Mouse (Mus musculus) gastrocnemius, adult 2 months (tissue): ENCODE measurements around the gene Tead3. TPM values are rescaled to one million over a fixed set of nuclear protein-coding genes. Genes with fewer than 3 reads are reported as not detected.
"Not testable (repeated sequence)": the region's sequence is repeated elsewhere in the genome, so short reads cannot be mapped to it uniquely, and the experiment has no call there.

Experiments used
- DNase-seq: peaks from one replicate; pipeline ENCODE4 v3.0.0; 2022
- H3K27ac ChIP-seq: fragments of 200-600 bp; 2 replicates; pipeline ENCODE4 v1.8.1; 2022; ENCODE audit warnings: mild to moderate bottlenecking
- H3K4me3 ChIP-seq: fragments of 200-600 bp; 2 replicates; pipeline ENCODE4 v1.8.1; 2022; ENCODE audit warnings: mild to moderate bottlenecking, moderate library complexity
- CTCF ChIP-seq: fragments of 200-600 bp; IDR thresholded peaks from 2 replicates; pipeline ENCODE4 v1.8.1; 2022; ENCODE audit warnings: antibody characterized with exemption, mild to moderate bottlenecking, moderate library complexity
- intact Hi-C: fragments of 180-260 bp; cut with DNase I; formaldehyde crosslinking; loops from one replicate; pipeline ENCODE4 v1.15.1; 2025
- total RNA-seq, 2 experiments: library from RNA; stranded (reverse); gene quantifications; 2 replicates each; pipeline ENCODE4 v1.2.3; 2021

The Tead3 gene
- total RNA-seq, 2 experiments from 2014 or later: 6.9 to 7.4 TPM

DNA sequence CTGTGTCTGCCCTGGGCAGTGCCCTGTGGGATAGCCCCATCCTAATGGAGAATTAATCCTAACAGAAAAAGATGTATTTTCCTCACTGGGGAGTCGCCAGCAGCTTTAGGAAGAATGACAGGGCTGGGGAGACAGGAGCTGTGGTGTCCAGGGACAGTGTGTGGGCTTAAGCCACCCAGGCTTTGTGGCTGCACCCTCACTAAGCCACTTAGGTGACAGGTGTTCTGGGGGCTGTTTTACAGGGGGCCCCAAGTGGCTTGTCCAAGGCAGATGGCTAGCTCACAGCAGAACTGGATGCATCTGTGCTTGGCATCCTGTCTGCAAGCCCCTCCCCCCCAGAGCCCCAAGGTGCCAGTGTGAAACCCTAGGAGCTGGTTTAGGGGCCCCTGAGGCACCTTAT, 21.3 kb upstream of the Tead3 start:
- no peak for TF ChIP-seq CTCF
- intact Hi-C loops: no loop called here
- H3K4me3 ChIP-seq: no peak overlapping the region

DNA sequence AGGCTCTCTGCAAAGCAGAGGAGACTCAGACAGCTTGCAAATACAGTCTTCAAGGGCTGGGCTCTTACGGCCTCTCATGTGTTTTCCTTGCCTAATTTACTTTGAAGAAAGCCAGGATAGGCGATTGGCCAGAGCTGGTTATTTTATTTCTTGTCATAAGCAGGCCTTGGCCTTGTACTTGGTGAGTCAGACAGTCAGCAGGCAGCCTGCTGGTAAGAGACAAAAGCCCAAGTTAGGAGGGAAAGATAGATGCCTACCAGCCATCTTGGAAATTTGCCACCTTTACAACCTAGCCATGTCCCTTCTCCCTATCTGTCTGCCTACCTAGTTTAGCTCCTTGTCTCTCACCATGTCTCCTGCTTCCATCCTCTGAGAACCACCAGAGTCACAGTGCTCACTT, 20.7 kb upstream of the Tead3 start:
- no peak for DNase-seq
- intact Hi-C loops: no loop called here
- Histone ChIP-seq H3K4me3 (no peak overlapping the region), H3K27ac (no peak overlapping the region)
- TF ChIP-seq CTCF: no peak

More for the DNA sequence above, 21.3 kb upstream of the Tead3 start:
- no peak for DNase-seq
- H3K27ac ChIP-seq: no peak overlapping the region

DNA sequence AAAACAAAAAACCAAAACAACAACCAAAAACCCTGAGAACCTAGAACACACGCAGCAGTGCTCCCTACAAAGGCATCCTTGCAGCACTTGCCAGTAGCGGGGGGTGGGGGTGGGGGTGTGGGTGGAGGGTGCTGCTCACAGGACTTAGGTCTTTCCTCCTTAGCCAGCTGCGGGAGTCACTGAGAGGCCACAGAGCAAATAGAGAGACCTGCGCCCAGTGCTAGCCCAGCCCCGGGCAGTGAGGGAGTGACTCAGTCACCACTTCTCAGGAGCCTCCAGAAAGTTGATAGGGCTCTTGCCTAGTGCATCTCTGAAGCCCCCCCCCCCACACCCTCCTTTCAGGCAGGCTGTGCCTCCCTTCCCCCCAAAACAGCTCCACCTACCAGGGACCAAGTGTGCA, 18.4 kb upstream of the Tead3 start:
- intact Hi-C loops: loop anchor here (2.0 kb wide), 2 partner anchors 142 to 162 kb away; partner anchors contain the start of gene Def6
- no peak for DNase-seq
- Histone ChIP-seq H3K27ac (no peak overlapping the region), H3K4me3 (no peak overlapping the region)
- no peak for TF ChIP-seq CTCF

DNA sequence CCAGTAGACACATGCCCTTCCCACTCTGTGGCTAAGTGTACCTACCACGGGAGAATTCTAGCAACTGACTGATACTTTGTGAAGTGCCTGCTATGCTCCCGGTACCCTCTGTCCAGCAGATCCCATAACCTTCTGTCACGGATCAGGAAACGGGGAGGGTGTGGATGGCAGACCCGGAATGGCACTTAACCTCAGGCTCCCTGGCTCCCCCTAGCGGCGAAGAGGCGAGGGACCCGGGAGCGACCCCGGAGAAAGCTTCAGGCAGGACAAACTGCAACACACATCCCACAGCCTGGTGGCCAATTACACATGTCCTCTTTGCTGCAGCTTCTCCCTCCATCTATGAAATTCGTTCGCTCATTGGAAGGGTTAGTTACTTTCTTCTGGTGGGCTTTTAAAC, 17.8 kb upstream of the Tead3 start:
- intact Hi-C loops: loop anchor here (2.0 kb wide), 2 partner anchors 142 to 162 kb away; partner anchors contain the start of gene Def6
- TF ChIP-seq CTCF: peak; percentile 99
- Histone ChIP-seq H3K4me3 (peak overlapping the region; percentile 11; the same call in 1 of the 2 replicates), H3K27ac (peak overlapping the region; percentile 35; the same call in 1 of the 2 replicates)
- DNase-seq: peak; percentile 89

DNA sequence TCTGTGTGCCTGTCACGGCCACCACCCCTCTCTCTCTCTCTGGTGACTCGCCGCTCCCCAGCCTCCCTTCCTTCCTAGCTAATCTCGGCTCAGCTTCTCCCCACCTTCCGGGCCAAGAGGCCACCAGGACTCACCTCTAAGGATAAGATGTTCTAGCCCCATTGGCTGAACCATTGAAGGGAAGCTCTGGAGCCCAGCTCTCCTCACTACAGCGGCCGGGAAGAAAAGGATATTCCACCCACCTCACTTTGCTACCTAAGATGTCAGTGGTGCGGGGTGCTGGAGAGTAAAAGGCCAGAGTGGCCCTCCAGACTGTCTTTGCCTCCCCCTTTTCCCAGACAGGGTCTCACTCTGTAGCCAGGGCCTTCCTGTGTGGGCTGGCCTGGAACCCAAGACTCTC, 14.5 kb upstream of the Tead3 start, which contains the start of gene Tulp1:
Tulp1 (minus strand) TSS at position 101 of the 400 bp plus-strand sequence.
- TF ChIP-seq CTCF: no peak
- H3K4me3 ChIP-seq: no peak within 1 kb of the TSS
- no peak for DNase-seq
- intact Hi-C loops: no loop called here
- no peak within 1 kb of the TSS for H3K27ac ChIP-seq

DNA sequence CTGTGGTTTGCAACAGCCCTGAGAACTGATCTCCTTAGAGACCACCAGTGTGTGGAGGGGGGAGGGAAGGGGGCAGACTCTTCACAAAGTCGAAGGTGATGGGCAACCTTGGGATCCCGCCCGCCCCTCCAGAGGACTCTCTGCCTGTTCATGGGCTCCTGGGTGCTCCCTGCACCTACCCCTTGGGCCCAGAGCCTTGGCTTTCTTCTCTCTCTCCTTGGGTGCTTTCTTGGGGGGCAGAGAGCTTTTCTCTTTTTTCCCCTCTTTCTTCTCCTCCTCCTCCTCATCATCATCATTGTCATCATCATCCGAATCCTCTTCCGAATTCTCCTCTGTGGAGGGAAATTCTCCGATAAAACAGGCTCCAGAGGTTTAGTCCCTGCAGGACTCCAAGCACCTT, 12.9 kb upstream of the Tead3 start:
- Histone ChIP-seq H3K4me3 (no peak overlapping the region), H3K27ac (no peak overlapping the region)
- no peak for DNase-seq
- no peak for TF ChIP-seq CTCF
- intact Hi-C loops: no loop called here

DNA sequence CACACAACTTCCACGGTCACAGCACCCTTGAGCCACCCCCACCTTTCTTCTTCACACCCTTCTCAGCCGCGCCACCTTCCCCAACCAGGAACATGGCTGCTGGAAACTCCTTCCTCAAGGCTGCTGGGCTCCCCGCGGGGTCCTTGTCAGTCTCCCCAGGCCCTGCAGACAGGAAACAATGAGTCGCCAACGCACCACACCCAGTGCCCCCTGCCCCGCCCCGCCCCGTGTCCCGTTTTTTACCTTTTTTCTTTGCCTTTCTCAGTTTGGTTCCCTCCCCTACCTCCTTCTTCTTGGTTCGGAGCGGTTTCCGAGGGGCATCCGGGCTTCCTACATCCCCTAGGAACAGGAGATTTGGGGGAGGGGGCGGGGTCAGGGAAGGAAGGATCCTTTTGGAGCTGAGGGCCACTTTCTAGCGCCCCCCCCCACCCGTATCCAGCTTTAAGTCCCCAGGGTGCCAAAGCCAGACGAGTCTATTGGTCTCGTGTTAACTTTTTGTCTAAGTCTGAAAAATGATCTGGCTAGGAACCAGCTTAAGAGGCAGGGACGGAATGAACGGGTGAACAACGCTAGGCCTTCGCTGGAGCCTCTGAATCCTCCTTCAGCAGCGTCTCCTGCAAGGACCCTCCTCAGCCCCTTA, 12.2 kb upstream of the Tead3 start:
- no peak overlapping the region for H3K27ac ChIP-seq
- no peak for TF ChIP-seq CTCF
- no peak for DNase-seq
- peak overlapping the region; percentile 9; the same call in 1 of the 2 replicates for H3K4me3 ChIP-seq
- intact Hi-C loops: no loop called here

DNA sequence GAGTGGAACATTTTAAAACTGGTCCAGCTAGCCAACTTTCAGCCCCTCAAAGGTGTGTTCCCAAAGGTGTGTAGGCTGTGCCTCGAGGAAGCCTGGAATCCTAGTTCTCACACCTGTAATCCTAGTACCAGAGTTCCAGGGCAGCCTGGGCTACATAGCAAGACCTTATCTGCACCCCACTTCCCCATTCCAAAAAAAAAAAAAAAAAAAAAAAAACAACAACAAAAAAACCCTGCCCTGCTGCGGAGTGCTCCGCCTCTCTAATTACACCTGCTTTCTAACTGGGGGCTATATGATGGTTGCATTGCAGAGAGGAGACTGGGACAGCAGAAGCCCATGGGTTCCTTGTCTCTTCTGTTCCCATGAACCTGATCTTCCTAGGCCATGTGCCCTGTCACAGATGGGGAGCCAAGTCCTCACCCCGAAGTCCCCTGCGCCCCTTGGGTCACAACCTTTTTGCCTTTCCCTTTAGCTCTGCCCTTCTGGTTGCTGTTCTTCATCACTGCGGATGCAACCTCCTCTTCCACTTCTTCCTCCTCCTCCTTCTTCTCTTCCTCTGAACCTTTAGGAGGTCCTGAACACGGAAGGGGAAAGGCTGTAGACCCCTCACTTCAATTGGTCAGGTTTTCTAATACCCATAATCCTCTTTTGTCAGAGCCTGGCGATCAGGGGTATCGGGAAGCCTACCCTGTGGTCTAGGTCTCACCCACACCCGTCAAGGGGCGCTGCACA, 11.5 kb upstream of the Tead3 start:
- DNase-seq: no peak
- TF ChIP-seq CTCF: no peak
- intact Hi-C loops: no loop called here
- no peak overlapping the region for H3K27ac ChIP-seq
- H3K4me3 ChIP-seq: no peak overlapping the region

DNA sequence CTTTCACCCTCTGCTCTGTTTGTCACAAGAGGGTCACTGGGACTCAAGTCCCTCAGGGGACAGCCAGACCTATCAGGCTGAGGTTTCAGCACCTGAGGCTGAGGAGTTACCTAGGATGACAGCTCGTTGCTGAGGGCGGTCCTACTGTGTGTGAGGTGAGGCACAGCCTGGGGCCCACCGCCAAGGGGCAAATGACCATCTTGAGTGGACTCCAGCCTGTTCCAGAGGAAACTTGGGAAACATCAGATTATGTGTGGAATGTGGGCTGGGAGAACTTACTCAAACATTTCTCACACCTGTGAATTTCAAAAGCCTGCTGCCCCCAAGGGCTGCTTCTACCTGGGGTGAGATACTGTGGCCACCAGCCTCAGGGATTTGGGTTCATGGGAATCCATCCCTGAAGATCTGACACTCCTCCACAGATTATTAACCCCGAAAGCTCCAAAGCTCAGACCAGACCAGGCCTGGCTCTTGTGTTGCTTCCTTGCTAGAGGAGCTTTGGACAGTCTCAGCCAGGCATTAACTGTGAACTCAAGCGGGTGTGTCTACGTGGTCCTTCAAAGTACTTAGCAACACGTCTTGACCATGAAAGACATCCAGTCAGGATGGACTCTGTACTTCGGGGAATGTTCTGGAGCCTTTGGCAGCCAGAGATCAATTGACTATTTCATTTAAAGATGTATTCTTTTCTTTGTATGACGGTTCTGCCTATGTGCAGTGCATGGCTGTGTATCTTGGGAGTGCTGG, 10.1 kb upstream of the Tead3 start:
- no peak for TF ChIP-seq CTCF
- Histone ChIP-seq H3K27ac (no peak overlapping the region), H3K4me3 (no peak overlapping the region)
- intact Hi-C loops: no loop called here
- no peak for DNase-seq

DNA sequence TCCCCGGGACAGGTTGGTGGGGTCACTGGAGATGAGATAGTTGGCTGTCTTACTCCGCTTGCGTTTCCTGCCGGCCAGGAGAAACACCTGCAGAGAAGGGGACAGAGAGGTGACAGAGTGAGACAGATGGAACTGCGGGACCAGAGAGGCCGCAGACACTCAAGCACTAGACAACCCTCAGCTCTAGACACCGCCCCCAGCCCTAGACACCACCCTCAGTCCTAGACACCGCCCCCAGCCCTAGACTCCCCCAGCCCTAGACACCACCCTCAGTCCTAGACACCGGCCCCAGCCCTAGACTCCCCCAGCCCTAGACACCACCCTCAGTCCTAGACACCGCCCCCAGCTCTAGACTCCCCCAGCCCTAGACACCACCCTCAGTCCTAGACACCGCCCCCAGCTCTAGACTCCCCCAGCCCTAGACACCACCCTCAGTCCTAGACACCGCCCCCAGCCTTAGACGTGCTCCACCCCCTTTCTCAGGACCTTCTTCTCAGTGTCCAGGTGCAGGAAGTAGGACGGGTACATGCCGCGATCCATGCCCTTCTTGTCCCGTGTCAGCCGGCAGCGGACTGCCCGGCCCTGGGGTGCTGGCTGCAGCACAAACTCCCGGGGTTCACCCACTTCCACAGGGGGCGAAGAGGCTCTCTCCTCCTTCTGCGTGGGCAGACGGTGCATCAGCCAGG, 8.1 kb upstream of the Tead3 start:
- H3K27ac ChIP-seq, DNase-seq, intact Hi-C loops, H3K4me3 ChIP-seq: not testable (repeated sequence)

DNA sequence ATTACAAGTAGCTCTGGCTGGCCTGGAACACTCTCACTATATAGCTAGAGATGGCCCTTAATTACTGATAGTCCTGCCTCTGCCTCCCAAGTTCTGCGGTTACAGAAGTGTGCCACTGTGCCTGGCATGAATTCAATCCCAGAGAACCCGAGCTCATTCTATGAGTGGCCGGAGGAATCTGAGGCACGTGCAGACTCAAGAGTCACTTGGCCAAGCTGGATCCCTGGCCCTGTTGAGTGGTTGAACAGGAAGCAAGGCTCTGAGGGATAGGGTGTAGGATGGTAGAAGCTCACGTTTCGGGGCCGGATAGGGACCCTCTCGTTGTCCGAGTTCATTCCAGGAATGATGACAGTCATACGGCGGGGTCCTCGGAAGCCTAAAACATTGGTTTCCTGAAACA, 5.3 kb upstream of the Tead3 start:
- Histone ChIP-seq H3K4me3 (no peak overlapping the region), H3K27ac (no peak overlapping the region)
- no peak for DNase-seq
- no peak for TF ChIP-seq CTCF
- intact Hi-C loops: no loop called here

DNA sequence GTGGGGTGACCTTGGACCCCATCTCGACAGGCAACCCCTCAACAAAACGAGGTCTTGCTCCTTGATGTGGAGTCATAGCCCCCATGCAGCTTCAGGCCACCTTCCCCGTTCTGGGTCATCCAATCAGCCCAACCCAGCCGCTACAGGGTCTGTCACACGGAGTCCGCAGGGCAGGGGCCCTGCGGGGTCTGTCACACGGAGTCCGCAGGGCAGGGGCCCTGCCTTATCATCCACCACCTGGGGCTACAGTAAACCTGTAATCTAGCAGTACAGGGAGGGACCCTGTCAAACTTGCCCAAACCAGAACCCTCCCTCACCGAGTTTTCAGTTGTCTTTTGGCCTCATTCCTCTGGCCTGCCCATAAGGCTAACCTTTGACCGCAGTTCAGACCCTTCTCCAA, 1.4 kb upstream of the Tead3 start:
- no peak for DNase-seq
- intact Hi-C loops: no loop called here
- TF ChIP-seq CTCF: no peak
- no peak overlapping the region for H3K27ac ChIP-seq
- no peak overlapping the region for H3K4me3 ChIP-seq
